Mouse (Mus musculus) kidney, adult 18-20 months (tissue): ENCODE data around the gene Dhcr24.
A peak's percentile ranks its signal among the peaks of the same experiment; 100 is the strongest.

ENCODE experiments used
- DNase-seq: peaks from one replicate; pipeline ENCODE4 v3.0.0; 2021

Gene Dhcr24

DNA sequence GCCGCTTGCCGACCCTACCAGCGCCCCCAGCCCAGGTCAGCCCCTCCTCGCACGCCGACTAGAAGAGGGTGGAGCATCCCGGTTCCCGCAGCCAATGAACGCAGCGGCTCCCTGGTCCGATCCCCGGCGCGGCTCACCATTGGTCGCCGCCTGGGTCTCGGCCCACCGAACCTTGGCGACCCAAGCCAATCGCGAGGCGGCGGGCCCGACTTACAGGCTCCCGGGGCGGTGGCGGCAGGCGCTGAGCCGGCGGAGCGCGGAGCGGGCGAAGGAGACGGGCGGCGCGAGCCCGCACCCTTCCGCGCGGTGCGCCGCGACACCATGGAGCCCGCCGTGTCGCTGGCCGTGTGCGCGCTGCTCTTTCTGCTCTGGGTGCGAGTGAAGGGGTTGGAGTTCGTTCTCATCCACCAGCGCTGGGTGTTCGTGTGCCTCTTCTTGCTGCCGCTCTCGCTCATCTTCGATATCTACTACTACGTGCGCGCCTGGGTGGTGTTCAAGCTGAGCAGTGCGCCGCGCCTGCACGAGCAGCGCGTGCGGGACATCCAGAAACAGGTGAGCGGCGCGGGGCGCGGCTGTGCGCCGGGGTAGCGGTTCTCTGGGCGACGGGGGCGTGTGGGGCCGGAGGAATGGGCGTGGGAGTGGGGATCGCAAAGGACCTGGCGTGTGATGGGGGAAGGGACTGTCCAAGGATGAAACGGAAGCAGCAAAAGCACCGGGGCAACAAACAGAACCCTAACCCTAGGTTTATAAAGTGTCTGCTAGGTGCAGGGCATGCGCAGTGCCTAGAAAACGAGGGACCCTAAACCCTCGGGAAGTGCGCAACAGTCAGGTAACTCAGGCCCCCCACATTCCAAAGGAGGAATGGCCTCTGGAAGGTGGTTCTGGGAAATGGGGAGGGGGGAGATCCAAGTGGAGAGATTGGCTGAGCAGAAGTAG, at the start of gene Dhcr24:
TSS of gene Dhcr24 (plus strand) at position 193 of the 936 bp plus-strand sequence.
- DNase-seq, result peak; percentile 92

DNA sequence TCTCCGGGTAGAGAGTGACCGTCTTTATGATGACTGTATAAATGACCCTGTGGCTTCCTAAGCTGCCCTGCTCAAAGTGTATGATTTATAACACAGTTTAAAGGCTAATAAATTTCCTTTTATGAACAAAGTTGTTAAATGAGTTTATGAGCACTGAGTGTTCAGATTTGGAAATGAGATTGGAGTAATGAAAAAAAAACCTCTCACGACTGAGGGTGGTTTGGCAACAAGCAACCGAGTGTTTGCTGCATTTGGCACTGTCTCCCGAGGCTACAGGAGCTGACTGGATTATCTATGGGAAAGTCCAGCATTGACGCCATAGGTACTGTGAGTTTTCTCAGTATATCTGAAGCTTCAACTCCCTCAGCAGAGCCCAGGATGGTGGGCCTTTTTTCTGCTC, 46.2 kb upstream of the Dhcr24 start:
- DNase-seq, result no peak

DNA sequence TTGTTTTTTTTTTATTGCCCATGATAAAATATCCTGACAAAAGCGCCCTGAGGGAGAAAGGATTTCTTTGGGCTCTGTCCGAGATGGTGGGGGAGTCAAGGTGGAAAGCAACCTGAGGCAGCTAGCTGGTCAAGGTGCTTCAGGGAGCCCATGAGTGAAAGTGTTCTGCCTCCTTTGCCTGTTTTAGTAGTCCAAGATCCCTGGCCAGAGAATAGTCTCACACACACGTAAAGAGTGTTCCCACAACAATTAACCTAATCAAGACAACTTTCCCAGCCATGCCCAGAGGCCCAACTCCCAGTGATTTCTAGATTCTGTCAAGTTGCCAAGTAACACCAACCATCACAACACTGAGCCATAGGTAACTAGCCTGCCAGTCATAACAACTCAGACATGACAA, 38.3 kb upstream of the Dhcr24 start:
- no peak for DNase-seq

DNA sequence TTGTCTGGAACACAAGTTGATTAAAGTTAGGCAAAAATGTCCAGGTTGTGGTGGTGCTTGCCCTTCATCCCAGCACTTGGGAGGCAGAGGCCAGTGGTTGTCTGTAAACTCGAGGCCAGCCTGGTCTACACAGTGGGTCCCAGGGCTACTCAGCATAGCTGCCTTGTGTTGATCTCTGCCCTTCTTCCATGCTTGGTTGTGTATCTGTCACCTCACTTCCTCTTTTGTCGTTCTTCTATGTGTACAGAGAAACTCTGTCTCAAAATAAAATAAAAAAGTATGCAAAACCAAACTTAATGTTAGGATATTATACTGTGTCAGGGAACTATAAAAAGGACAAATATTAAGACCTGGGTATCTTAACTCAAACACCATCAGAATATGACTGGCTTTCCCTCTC, 36.7 kb upstream of the Dhcr24 start:
- DNase-seq, result no peak

DNA sequence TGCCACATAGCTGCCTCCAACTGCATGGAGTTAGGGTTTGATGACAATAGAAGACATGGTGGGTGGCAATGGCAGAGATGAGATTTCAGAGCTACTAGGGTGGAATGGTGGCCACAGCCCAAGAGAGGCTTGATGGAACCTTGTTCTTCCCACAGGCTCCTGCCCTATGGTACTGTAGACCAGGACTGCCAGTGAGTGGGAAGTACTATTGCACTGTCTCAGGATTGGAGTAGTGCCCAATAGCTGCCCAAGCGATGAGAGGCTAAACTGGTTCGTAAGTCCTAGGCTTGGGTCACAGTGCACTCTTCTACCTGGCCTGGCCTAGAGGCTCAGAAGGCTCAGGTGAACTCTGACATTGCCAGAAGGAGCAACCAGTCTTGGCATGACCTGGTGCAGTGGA, 35.8 kb upstream of the Dhcr24 start:
- no peak for DNase-seq

DNA sequence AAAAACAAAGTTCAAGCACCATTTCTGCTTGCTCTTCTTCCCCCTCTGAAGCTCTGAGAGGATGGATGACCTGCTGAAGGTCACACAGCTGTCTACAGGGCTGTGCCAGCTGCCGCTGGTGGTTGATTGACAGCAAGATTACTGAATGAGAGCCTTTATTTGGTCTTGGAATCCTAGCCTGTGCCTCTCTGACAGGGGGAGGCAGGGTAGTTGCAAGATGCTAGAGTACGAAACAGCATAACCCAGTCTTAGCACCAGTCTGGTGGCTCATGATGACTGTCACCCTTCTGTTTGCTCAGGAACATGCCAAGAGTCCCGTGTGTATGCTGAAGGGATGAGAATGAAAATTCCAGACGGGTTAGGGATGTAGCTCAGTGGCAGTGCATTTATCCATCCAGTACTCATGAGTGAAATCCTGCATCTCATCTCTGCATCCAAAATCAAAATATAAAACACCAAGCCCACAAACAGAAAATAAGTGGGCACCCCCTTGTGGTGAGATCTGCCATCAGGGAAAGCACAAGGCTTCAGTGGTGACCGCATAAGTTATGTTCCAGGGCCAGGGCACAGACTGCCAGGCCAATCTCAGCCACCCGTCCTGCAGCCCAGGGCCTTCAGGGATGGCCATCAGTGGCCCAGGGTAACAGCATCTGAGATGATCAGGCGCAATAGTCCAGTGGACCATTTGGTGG, 32.8 kb upstream of the Dhcr24 start:
- no peak for DNase-seq

DNA sequence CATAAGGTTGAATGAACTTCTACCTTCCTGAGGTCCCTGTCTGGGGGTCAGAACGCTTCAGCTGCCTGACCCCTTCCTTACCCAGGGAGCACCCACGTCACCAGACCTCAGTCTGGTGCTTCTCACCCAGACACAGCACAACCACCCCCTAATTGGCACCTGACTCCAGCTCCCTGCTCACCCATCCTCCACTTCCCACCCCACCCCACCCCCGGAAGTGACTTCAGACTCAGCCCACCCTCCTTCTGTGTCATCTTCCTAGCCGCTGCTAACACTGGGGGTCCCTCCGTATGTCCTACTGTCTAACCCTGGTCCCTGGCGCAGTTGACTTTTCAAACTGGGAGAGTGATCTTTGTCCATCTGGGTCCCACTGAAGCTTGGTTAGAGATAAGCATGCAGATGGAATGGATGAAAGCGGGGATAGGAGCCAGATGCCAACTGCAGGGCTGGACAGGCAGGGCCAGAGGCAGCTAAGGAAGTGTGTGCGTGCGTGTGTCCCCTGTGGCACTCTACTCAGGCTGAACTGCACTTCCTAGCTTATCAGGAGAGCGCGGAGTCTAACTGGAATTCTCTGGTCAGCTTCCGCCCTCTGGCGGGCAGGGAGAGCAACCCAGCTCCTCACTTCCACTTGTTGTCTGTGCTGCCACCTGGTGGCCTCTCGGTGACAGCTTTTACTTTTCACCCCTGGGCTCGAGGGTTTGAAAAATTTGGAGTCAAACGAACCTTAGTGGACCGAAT, 31.3 kb upstream of the Dhcr24 start:
- DNase-seq, result peak; percentile 91

DNA sequence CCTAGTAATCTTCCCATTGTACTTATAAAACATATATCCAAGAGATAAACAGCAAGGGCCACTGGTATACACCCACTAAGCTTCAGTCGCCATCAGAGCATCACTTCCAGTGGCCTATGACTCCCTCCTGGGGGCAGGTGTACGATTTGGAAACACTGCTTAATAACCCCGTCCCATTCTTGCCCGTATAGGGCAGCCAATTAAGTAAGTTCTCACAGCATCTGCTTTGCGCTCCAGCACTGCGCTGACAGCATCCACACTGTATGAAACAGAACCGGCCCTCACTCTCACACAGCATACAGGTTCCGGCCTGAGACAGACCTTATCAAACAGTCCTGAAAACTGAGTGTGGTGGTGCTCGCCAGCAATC, 30.7 kb upstream of the Dhcr24 start:
- no peak for DNase-seq

DNA sequence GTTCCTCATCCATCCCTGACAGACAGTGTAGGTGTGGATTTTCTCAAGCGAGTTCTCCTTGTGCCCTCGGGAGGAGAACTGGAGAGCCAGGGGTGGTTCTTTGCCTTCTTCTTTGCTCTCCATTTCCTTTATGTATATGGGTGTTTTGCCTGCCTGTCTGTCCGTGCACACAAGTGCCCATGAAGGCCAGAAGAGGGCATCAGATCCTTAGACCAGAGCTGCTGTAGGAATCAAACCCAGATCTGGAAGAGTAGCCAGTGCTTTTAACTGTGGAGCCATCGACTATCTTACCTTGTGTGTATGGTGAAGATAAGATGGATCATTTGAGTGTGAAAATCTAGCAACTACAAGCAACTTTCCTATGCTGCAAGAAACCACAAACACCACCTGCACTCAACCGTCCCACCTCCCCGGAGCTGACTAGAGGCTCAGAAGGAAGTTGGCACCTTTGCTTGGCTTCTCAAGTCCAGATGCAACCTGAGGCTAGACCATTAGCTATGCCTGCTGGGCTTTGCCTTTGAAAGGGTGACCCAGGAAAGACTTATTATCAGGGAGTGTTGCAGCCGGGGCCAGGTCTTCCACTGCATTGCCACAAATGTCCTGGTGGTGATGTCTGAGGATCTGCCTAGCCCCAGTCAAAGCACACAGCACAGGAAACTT, 27.3 kb upstream of the Dhcr24 start:
- DNase-seq, result peak; percentile 35

DNA sequence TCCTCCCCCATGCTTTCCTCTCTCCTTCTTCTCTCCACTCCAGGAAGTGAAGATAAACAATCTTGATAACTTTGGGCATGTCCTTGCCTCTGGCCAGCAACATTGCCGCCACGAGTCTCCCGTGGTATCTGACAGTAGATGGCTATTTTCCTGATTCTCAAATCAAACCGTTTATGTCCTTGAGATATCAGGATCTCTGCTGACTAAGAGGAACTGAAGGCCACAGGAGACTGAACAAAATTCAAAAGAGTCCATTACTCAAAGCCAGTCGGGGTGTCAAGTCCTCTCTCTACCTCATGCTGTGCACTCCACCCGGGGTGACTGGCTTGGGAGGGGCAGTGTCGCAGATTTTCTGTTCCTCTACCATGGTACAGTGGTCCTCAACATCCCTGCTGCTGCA, 26.6 kb upstream of the Dhcr24 start:
- no peak for DNase-seq

DNA sequence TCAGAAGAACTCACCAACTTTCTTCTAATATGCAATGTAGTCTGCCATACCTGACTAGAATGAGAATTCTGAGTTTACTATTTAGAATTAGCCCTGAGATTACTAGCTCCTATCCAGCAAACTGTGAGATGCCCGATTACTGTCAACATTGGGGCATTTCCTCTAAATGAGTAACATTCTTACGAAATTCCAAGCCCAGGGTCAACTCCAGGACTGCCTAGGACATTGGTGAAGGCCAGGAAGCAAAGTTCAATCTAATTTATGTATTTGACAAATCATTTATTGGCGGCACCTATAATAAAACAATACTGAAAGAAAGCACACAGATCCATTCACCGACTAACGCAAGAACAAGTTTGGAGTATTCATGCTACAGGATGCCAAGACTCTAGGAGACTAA, 21.1 kb upstream of the Dhcr24 start:
- DNase-seq, result no peak

DNA sequence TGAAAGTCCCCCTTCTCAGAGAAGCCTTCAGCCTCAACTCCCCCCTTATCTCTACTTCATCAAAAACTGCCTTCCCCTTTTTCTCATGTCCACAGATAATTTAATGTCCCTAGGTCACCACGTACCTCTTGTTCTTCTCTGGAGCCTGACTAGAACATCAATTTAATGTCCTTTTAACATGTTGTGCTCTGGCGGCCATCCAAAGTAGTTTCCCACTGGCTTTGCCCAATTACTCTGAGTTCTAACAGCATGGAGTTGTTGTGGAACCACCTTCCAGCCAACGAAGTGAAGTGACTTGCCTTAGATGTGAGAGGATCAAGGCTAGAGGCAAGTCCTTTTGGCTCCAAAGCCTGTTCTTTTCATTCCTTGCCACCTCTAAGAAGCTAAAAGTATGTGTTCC, 19.3 kb upstream of the Dhcr24 start:
- no peak for DNase-seq

DNA sequence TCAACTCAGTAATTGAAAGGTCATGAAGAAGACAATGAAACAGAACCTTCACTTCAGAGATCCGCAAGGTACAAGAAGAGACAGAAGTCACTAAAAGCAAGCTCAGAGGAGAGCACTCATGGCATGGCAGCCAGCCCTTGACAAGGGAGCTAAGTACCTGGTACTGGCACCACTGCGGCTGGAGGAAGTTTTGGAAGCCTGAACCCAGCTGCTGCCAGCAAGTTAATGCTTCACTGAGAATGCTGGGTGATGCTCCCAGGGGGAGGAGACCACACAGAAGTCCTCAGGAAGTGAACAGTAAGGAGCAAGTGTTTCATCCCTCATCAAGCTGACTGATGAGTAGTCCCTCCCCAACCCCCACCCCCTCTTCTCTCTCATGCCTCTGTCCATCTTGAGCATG, 18.6 kb upstream of the Dhcr24 start:
- peak; percentile 57 for DNase-seq

DNA sequence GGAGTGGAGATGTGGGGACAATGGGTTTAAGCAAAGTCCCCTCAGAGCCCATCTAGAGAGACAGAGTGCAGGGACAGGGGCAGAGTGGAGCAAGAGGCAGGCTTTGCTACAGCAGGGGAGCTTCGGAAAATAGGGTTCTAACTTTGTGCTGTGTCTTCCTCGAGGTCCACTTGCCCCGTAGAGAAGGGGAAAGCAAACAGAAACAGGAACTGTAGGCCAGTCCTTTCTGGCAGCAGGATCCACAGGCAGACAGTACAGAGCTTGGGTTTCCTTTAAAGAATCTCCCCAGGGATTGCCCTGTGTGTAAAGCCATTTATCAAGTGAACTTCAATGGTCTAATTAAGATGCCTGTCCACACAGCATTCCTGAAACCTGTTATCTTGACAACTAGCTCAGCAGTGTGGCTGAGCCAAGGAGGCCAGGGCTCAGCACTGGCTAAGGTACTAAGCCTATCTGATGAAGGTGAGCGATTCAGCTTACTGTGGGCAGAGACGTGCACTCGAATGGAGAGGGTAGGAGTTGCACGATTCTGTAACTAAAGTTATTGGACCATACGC, 14.9 kb upstream of the Dhcr24 start:
- DNase-seq, result no peak

DNA sequence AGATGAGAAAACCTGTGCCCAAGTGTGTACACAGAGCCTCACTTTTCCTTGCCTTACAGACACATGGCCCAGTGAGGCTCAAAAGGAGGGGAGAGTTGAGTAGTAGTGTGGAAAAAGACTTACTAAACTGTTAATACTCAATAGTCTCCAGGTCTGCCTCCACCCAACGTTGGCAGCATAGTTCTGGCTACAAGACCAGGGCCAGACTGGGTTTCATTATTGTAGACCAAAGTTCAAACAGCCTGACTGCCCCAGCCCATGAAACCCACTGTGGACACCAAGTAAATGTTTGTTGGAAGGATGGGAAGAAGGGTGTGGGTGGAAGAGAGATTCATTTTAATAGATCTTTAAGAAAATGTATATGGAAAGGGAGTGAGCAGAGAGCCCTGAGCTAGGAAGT, 13.9 kb upstream of the Dhcr24 start:
- no peak for DNase-seq

DNA sequence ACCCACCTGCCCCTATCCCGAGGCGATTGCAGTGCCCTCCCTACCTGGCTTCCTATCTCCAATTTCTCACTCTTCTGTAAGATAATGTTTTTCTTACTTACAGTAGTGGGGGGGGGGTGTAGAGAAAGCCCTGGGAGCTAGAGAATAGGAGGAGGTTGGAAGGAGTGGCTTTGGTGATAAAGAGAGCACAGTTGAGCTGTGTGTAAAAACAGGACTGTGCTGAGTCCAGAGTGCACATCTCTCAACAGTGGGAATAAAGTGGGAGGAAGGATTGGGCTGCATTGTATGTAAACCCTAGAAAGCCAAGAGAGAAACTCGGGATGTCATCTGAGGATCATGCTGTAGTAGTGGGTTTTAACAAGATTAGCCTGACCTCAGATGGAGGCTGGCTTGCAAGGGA, 12.7 kb upstream of the Dhcr24 start:
- DNase-seq, result no peak

DNA sequence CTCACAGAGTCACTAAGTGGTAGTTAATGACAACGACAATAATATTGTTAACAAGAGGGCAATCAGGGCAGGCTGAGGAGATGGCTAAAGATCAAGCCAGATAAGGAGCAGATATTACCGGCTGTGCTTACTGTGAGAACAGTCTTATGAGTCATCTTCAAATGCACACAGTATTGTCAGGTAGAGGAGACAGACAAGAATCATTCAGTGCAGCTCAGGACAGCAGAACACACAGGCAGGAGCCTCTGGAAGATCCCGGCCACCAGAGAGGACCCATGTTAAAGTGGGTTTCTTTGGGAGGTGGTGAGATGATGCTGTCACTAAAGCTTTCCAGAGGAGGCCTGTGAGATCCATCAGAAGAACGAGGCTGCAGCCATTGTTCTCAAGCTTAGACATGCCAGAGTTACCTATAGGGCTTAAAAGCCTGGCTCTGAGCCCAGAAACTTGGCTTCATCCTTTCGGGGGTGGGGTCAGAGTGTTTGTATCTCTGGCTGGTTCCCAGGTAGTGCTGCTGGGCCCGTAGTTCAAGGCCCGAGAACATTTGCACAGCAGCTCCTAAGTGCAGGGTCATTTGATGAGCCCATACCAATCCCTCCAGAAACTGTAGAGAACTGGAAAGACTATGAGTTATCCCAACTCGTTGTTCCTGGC, 10.2 kb upstream of the Dhcr24 start:
- no peak for DNase-seq

DNA sequence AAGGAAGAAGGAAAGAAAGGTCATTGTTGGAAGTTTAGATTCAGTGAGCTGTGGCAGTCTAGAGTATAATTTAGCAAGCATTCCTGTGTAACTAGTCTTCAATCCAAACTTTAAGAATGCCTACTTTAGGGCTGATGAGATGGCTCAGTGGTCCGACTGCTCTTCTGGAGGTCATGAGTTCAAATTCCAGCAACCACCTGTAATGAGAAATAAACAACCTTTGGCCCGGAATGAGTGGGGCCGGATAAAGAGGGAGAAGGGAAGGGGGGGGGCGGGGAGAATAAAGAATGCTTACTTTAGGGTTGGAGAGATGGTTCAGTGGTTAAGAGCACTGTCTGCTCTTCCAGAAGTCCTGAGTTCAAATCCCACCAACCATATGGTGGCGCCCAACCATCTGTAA, 3.6 kb upstream of the Dhcr24 start:
- DNase-seq, result no peak

DNA sequence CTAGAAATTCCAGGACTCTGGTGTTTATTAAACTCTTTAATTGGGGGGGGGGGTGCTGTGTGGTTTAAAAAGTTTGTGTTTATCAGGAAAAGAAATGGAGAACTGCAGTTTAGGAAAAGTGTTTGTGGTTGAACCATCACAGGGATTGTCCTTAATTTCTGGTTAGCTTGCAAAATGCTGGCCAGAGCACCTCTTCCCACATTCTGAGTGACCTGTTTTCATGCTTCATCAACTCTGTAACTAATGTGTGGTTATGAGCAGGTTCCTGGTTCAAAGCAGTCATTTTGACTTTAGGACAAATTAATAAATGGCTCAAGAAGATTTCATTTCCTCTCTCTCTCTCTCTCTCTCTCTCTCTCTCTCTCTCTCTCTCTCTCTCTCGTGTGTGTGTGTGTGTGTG, 2.9 kb upstream of the Dhcr24 start:
- no peak for DNase-seq

DNA sequence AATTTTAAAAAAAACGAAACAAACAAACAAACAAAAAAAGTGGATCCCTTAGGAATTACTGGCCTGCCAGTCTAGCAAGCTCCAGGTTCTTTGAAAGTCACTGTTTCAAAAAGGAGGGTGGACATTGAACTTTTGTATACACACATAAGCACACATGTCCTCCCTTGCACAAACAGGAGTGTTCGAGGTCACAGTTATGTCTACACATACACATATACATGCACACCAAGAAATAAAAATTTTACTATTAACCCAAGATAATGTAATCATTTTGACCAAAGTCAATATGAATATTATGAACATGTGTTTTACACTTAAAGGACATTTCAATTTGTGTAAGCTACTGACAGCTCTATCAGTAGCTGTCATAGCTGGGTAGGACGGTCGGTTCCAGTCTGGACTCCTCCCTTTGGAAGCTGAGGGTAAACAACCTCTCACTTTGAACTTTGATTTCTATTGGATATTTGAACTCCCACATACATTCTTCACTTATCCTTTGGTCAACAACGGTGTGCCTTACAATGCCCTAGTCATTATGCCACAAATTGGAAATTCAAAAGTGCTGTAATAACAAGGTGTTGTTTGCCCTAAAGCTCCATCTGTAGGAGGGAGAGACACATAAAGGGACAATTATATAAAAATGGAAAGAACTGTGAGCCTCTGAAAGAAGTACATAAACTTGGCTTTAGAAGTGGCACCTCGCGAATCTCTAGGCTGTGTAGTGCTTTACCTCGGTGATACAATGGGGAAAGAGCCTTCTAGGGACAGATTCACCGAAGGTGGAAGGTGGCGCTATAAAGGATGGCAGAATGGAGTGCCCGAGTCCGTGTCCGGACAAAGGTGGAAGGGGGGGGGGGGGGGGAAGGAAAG, 1.3 kb upstream of the Dhcr24 start:
- DNase-seq, result peak; percentile 26

DNA sequence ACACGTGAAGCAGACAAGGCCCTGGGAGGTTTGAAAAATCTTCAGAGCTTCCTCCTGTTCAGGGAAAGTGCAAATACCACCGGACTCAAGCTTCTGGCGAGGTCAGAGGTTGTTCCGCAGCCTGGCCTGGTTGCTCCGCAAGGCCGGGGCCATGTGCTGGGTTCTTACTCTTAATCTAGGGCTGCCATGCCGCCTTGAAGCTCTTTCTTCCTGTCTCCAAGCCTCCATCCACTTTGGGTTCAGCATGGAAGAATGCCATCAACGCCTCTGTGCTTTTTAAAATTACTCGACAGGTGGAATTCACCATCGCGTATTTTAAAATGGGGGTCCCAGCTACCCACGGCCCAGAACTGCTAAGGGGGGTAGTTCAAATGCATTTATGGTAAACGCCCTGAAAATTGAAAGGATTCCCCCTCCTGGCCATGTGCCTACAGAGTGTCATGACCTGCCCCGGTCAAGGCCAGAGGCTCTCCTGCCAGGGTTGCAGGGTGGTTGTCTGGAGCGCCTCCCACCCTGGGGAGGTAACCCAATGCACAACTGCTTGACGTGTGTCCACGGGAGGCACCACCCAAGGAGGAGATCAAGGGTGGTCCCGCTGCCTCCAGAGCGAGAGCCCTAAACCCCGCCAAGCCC, 509 bp upstream of the Dhcr24 start:
- peak; percentile 52 for DNase-seq
